Mouse (Mus musculus): Measurements from ENCODE around the gene Wnt4.

DNA sequence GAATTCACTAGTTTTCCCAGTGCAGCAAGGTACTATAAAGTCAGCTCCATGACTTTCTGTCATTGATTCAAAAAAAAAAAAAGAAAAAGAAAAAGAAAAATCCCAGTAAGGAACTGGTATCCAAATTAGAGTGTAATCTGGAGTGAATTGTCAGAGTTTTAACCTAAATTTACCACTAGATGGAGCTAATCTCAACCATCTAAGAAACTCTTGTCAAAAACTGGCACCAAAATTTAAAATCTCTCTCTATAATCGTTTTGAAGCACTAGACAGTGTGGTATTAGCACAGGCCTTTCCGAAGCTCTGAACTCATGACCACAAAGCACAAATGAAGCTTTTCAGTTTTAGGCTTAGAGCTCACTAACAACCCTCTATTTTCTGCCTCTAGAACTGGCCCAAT is 36.2 kb downstream of the Wnt4 start:
- no peak for TF ChIP-seq ZNF384 (IDR thresholded peaks at IDR 0.05; ENCODE audit: low read depth, low read length)
- TF ChIP-seq MAFK (IDR thresholded peaks at IDR 0.05; ENCODE audit: insufficient read depth, low read depth, low read length) = no peak
- TF ChIP-seq CHD2 (IDR thresholded peaks at IDR 0.05; ENCODE audit: low read depth, low read length) = no peak
